Mouse (Mus musculus): ENCODE data around the gene Epn2.
A peak's percentile ranks its signal among the peaks of the same experiment; 100 is the strongest.

The Epn2 gene

DNA sequence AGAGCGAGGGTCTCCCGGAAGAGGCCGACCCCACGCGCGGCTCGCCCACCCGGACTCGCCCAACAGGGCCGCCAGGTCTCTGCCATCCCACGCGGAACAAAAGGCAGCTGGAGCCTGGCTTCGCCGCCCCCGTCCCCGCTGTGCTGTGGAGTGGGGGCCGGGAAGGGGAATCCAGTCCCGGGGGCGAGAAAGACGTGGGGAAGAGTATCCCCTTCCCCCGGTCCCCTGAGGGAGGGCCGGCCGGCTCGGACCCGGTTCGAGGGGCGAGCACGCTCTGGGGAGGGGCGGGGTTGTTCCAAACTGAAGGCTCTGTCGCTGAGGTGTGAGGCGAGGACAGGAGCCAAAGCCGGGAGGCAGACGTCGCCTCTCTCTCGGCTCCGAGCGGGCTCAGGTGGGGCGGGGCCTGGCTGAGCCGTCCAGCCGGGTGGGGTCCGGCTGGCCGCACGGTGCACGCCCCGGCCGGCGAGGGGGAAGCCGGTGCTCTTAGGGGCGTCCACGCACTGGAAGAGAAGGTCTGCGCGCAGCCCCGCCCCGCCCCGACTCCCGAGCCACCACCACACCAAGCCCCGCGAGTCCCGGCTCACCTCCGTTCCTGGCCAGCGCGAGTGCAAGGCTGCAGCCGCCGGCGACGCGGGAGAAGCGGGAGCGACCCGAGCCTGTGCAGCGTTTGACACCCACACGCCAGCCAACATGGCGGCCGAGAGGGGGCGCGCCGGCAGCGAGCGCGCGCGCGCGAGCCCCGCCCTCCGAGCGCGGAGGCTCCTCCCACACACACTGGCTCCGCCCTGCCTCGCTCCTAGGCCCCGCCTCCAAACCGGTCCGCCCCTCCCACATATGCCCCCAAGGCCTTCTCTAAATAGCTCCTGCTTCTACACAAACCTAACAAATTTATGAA, at the start of gene Epn2:
TSS of gene Epn2 (minus strand) at position 705 of the 895 bp plus-strand sequence.
- peak; percentile 78 to 83 for DNase-seq (ENCODE audit: low spot score in 2 of 2)

DNA sequence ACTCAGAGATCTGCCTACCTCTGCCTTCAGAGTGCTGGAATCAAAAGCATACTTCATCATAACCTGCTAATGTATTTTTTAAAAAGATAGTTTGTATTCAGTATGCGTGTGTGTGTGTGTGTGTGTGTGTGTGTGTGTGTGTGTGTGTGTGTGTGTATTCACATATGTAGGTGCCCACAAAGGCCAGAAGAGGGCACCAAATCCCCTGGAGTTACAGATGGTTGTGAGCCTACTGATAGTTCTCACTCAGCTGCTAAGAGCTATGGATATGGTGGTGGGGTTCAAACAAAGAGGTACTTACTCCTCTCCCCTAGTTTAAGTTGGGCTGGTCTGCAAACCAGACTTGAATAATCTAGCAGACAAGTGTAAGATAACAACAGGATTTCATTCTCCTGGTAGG, 47.0 kb upstream of the Epn2 start:
- DNase-seq (ENCODE audit: low spot score in 2 of 2) = no peak

DNA sequence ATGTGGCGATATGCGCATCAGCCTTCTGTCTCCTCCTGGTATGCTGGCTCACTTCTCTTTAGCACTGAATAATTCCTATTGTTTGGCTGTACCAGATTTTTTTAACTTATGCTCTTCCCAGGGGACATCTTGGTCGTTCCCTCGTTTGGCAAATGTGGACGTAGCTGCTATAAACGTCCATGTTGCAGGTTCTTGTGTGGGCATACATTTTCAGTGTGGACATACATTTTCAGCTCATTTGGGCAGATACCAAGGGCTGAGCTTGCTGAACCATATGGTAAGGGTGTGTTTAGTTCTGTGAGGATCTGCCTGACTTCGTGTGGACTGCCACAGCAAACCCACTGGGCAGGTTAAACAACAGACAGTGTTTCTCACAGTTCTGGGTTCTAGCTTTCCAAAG, 45.6 kb upstream of the Epn2 start:
- DNase-seq (ENCODE audit: low spot score in 2 of 2) = peak in 1 of 2 experiments; percentile 56

DNA sequence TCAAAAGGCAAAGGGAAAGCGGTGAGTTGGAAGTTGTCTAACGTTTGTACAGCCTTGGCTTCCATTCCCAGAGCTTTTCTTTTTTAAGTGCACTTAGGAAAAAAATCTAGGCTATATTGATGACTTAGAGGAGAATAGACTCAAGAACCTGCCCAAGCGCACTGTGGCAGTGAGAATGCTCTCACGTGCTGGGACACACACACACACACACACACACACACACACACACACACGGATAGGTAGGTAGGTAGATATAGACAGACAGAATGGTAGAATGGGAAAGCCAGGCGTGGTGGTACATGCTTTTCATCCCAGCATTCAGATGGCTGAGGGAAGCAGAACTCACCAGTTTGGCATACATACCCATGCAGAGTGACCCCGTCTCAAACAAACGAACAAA, 41.3 kb upstream of the Epn2 start:
- DNase-seq (ENCODE audit: low spot score in 2 of 2) = no peak

DNA sequence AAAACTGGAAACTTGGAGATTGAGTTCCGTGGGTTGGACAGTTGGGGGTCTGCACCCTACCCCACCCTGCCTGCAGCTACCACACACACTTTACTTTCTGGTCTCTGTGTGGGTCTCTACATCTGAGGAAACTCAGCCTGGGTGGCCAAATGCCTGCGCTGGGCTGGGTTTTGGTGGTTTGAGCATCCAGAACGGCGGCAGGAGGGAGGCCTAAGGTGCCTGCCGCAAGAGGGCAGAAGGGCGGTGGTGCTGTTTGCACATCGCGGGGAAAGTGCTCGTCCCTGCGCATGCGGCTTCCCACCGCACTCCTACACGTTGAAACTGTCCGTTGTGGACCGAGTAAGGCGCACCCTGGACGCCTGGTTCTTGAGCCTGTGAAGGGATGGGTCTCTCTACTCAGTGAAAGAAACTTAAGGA, 40.8 kb upstream of the Epn2 start:
- DNase-seq (ENCODE audit: low spot score in 2 of 2) = peak; percentile 88 to 89

DNA sequence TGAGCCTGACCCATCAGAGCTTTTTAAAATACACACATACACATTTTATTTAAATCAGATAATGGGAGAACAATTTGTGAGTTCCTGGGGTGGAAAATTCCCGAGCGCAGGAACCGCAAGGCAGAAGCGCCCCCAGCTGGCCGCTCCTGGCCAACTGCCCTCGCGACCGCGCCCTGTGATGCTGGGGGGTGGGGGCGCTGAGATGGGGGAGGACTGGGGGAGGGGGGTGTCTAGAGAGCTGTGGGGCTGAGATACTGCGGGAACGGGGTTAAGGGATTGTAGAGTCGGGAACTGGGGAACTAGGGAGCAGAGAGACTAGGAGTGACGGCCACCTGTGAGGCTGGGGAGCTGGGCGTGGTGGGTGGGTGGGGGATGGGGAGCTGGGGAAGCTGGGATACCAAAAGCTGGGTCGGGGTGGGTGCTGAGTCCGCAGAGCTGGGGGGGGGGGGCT, 40.3 kb upstream of the Epn2 start:
- DNase-seq (ENCODE audit: low spot score in 2 of 2) = peak; percentile 74 to 83

DNA sequence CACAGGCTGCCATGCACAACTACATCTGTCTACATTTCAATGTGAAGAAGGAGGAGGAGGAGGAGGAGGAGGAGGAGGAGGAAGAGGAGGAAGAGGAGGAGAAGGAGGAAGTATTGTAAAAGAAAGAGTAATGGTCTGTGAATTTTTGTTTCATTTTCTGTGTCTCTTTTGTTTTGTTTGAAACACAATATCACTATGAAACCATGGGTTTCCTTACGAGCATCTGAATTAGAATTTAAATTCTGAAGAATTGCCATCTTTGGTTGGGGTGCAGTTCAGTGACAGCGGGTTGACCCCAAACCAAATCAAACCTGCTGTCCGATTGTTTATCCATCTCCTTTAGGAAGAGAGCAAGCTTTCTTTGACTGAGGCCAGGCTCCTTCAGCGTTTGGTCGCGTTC, 39.9 kb upstream of the Epn2 start:
- DNase-seq (ENCODE audit: low spot score in 2 of 2) = no peak

DNA sequence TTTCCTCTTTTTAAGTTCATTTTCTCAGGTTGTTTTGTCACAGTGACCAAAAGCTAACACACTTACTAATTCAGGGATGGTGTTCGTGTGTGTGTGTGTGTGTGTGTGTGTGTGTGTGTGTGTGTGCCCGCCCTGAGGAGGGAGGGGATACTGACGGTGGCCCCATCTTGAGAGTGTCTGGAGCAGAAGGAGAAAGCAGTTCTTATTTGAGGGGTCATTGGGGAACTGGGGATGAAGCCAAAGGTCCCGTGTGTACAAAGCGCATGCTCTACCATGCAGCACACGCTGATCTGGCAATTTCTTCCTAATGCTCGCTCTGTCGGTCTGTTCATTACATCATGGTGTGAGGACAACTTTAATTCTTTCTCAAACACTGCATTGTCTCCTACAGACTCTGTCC, 39.1 kb upstream of the Epn2 start:
- DNase-seq (ENCODE audit: low spot score in 2 of 2) = no peak

DNA sequence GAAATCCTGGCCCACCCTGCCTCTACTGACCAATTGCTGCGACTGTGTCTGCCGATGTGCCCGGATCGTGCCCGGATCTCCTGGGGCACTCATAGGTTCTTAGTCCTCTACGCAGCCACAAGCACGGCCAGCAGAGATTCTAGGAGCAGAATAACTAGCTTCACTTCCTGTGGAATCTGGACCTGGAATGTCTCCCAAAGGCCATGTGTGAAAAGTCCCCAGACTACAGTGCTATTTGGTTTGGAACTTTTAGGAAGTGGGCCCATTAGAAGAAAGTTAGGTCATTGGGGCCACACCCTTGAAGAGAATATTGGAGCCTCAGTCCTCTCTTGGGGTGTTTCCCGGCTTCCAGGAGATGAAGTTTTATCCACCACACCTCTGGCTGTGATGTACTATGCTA, 38.6 kb upstream of the Epn2 start:
- DNase-seq (ENCODE audit: low spot score in 2 of 2) = no peak

DNA sequence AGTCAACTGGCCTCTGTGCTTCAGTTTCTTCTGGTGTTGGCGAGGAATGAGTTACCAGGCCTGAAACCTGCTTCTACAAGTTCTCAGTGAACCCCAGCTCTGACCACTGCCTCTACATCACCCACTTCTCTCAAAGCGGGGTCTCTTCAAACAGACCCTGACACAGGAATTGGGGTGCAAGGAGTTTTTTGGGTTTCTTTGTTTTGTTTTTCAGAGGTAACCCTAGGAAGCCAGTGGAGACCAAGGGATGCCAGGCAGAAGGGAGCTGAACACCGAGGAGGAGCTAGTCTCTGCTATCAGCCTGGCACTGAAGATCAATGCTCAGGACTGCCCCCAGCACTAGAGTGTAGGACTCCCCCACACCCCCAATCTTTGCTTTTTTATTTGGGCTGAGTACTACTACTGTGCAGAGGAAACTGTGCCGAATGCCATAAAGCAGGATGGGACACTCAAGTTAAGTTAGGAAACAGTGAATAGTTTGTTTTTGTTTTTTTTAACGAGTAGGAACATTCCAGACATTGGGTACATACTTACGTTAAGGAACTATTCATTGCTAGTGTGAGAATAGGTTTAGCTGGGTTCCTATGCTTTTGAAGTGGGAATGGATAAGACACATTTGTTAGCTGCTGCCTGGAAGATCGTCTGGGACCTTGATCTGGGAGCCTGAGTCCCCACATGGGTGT, 37.9 kb upstream of the Epn2 start:
- no peak for DNase-seq (ENCODE audit: low spot score in 2 of 2)

DNA sequence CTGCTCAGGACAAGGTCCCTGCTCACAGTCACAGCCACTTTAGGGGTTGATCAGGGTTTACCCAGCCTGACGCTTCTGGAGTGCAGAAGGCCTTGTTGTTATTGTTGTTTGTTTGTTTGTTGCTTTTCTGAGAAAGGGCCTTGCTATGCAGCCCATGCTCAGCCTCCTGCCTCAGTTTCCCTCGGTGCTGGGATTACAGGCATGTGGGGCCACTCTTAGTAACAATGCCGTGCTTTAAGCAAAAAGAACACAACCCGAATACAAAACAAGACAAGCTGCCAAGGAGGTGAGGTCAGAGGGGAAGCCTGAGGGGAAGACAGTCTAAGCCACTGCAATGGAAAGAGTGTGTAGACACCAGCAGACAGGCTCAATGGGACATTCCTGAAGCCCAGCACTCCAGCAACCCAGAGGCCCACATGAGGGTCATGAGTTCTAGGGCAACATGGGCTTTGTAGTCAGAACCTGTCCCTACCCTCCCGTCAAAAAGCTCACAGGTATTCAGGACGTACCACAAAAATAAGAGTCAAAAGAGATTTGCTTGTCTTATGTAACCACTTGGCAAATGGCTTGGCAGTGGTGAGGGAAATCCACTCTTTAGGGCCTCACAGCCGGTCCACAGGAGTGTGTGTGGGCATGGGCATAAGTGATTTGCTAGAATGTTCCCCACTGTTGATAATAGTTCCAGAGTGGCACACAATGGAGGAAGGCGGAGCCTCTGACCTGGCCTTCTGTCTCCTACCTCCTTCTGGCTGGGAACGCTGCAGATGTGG, 37.2 kb upstream of the Epn2 start:
- DNase-seq (ENCODE audit: low spot score in 2 of 2) = no peak

DNA sequence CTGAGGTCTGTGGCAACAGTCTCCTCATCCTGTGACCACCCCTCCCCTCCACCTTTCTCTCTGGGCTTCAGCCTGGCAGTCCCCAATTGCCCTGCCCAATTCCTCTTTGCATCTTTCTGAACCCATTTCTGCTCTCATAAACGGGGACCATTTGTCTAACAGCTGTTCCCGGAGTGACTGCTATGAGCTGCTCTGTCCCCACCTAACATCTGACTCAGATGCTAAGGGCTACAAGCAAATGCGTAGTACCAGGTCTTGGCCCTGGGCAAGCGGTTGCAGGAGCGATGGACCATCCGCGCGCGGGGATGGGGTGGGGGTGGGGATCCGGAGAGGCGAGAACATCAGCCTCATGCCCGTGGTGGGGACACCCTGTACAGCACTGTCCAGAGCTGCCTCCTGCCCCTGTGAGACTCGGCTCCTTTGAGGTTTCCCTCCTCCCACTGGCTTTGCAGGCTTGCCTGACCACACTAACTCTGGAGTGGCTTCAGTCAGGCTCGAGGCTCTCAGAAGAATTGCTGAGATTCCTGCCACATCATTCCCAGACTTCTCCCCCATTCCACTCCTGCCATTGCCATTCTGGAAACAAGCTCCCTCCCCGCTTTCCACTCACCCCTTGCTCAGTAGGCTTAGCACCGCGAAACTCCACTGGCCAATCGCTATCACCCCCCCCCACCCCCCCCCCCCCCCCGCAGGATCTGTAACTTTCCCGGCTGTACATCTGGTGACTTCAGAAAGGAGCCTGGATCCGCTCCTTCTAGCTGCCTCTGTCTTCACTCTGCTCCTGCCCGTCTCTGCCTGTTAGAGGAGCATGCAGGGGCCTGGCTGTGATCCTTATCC, 36.4 kb upstream of the Epn2 start:
- DNase-seq (ENCODE audit: low spot score in 2 of 2) = no peak

DNA sequence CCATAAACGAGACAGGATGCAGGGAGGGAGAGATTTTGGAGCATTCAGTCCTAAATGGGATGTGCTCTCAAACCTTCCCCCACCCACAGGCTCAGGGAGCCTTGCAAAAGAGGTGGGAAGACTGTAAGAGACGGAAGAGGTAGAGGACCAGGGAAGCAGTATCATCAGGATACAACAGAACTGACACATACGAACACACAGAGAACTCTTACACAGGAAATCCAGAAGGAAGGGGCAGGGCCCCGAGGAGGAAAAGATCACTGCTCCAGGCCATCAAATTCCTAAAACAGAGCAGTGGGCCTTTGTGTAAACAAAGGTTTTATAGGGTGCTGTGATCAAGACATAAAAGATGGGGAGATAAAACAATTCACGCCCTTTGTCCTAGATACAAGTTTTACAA, 34.9 kb upstream of the Epn2 start:
- DNase-seq (ENCODE audit: low spot score in 2 of 2) = no peak

DNA sequence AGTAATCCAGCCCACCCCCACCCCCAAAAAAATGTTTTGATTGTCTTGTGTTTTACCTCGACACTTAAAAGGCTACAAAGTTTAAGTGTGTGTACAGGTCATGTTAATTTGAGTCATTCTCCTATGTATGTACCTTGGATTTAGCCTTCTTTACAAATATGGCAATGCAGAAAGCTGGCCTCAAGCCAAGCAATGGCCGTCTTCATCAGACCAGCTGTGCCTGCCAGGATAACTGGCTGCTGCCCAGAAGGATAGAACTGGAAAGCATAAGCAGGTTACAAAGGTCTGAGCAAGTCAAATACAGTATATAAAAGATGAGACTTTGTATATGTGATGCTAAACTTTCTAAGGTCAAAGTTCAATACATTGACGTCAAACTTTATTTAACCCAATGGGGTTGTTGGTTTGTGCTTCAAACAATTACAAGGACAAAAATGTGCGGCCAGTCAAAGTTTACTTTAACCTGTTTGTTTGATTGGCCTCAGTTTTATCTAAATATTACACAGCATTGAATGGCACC, 32.7 kb upstream of the Epn2 start:
- no peak for DNase-seq (ENCODE audit: low spot score in 2 of 2)

DNA sequence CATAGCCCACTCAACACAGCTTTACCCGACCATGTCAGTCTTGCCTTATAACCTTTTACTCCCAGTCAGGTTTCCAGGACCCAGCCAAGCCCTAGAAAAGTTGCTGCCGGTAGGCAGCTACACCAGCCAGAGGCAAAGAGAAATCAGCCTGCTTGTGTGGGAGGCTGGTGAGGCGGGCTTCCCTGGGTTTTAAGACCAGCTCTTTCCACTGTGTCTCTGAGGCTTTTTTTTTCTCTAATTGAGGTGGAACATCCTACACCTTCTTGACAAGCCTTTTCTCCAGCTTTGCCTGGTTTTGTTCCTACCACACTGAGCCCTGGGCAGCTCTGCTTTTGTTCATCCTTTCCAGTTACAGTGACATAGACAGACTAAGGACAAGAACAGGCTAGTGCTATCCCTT, 31.7 kb upstream of the Epn2 start:
- DNase-seq (ENCODE audit: low spot score in 2 of 2) = no peak

DNA sequence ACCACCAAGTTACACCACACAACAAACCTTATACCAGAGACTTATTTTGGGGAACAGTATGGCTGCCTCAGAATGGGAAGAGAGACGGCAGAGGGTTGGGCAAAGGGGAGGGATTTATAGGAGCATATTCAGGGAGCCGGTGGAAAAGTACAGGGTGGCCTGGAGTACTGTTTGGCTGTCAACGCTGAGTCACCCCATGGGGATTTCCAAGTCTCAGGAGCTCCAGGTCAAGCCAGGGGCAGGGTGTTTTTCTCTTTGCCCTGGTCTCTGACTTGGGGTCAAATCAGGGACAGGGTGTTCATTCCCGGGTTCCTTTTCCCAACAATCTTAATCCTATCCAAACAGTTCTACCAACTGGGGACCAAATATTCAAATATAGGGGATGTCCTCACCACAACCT, 28.6 kb upstream of the Epn2 start:
- no peak for DNase-seq (ENCODE audit: low spot score in 2 of 2)

DNA sequence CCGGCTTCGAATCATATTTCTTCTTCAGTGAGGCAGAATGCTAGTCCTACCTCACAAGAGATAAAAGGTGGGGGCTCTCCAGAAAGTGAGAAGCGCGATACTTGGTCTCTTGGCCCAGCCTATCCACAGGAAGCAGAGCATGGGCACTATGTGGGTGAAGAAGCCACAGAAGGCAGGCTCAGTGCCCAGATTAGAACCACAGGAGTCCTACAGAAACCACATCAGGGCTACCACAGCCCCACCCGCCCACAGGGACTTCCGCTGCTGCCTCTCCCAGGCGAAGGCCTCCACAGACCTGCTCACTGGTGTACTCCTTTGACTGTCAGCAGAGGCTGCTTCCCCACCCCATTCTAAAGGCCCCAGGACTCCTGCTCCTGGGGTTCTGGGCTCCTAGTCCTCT, 23.2 kb upstream of the Epn2 start:
- DNase-seq (ENCODE audit: low spot score in 2 of 2) = no peak

DNA sequence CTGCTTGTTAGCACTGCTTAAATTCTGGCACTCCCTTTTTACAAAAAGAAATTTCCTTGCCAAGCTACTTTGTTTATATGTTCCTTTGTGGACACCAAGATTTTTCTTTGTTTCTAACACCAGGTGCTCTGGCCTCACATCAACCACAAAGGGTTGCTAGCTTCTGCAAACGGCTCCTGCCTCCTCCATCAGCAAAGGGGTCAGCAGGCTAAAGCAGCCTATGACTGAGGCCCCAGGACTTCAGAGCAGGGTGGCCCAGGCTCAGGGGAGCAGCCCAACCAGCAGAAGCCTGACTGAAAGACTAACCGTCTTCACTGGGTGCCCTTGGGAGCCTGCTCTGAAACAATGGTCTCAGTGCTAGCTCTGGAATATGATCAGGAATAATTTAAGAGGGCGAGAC, 22.0 kb upstream of the Epn2 start:
- no peak for DNase-seq (ENCODE audit: low spot score in 2 of 2)

DNA sequence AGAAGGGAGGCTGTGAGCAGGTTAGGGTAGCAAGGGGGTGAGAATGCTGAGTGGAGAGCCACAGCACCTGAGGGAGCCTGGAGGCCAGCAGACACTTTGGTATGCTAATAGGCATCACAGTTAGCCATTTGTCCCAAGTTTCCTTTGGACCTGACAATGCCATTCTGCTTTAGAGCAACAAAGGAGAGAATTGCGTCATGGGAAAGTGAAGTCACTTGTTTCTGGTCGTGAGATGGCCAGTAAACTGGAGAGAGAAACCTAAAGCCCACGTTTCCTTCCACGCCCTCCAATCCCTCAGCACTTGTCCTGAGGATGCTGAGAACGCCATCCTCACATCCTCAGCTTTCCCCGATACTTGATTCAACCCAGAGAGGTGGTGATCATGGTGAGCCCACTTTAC, 18.9 kb upstream of the Epn2 start:
- no peak for DNase-seq (ENCODE audit: low spot score in 2 of 2)

DNA sequence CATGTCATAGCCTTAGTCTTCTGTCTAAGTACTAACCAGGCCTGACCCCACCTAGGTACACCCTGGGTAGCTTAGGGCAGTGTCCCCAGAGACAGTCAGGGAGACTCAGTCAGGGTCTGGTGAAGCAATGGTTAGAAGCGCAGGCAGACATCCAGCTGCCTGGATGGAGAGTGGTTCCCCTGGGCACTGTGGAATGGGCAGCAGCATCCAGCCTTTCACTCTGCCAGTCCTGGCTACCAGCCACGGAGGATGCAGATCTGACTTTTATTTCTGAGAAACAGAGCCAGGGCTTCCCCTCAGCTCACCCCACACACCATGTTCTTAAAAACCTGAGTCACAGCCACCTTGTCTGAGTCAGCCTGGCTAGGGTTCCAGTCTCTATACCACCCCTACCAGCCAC, 18.0 kb upstream of the Epn2 start:
- peak in 1 of 2 experiments; percentile 34 for DNase-seq (ENCODE audit: low spot score in 2 of 2)

DNA sequence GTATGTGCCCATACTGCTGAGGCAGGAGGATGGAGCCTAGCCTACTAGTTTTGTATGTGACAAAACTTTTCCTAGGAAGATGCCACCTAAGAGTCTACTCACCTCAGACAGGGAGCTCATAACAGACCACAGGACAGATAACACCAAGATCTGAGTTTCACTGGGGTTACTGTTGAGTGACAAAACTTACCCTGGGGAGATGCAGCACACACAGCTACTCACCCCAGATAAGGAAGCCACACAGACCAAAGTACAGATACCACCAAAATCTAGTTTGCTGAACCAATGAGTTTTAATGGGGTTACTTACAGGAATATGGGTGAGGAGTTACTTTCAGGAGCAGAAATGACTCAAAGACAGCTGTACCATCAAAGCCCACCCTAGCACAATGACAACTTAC, 13.6 kb upstream of the Epn2 start:
- no peak for DNase-seq (ENCODE audit: low spot score in 2 of 2)

Data from right cerebral cortex, postnatal 10 days (tissue).